Mouse (Mus musculus) layer of hippocampus, adult 11-12 months (tissue): ENCODE measurements around the gene 1700025B11Rik.
"Not testable (repeated sequence)": the region's sequence is repeated elsewhere in the genome, so short reads cannot be mapped to it uniquely, and the experiment has no call there.

ENCODE experiments used
- DNase-seq: peaks from one replicate; pipeline ENCODE4 v3.0.0; 2022; ENCODE audit warnings: low spot score

The 1700025B11Rik gene

GRCm38 (mm10) chr15:77561792-77562191 lies at the start of gene 1700025B11Rik:
Gene 1700025B11Rik (minus strand): TSS chr15:77561892.
- no peak for DNase-seq

DNA sequence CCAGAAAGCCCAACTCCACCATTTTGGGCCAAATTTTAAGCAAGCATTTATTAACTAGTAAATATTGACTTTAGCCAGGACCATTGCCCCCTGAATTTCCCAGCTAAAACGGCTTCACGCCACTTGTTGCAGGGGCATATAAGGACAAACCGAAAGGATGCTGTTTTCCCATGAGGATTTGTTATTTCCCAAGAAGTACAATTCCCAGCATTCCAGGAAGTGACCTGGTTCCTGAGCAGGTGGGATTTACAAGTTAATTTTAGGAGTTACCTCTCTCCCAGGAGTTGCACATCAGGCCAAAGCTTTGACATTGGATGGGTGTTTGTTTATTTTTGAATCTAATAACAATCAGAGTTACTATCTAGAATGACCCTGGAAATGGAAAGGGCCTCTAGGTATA lies 44.4 kb upstream of the 1700025B11Rik start:
- DNase-seq: no peak

GRCm38 (mm10) chr15:77598958-77599357 lies 37.3 kb upstream of the 1700025B11Rik start, which contains the start of gene Gm36245:
Gene Gm36245 (plus strand): TSS chr15:77599258.
- DNase-seq: no peak

DNA sequence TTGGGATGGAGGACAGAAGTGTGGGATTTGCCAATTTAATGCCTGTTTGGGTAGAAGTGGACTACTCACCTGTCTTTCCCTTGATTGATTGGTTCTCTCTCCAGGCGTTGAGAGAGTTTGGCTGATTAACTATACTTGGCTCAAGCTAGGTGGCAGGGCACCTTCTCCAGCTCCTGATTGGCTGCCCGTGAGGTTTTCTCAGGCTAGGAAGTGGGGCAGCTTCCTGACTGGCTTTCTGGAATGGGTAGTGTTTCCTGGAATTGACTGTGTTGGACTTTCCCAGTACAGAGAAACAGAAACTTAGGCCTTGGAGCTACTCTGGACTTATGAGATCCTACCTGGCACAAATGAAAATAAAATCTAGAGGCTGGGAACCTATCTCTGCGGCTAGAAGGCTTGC lies 36.7 kb upstream of the 1700025B11Rik start:
- DNase-seq: no peak

- no peak for DNase-seq
These were observed 34.3 kb upstream of the 1700025B11Rik start, which contains the start of gene Apol10b for GRCm38 (mm10) chr15:77595961-77596360. Gene Apol10b (minus strand): TSS chr15:77596125.

GRCm38 (mm10) chr15:77593557-77593956 lies 31.9 kb upstream of the 1700025B11Rik start:
- no peak for DNase-seq

GRCm38 (mm10) chr15:77590881-77591280 lies 29.2 kb upstream of the 1700025B11Rik start:
- DNase-seq: no peak

DNA sequence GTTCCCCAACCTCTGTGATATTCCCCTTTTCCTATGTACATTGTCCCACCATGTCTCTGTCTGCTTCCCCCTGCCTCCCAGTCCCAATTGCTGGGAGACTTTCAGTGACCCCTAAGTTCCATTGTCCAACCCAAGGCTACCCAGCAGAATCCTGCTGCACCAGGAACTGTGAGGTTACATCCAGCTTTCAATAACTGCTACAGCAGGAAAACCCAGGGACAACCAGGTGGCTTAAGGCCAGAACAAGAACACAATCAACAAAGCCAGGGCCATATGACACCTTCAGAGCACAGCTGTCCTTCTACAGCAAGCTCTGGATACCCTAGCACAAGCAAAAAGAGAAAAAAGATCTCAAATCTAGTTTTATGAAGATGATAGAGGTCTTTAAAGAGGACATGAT lies 27.3 kb upstream of the 1700025B11Rik start:
- no peak for DNase-seq

DNA sequence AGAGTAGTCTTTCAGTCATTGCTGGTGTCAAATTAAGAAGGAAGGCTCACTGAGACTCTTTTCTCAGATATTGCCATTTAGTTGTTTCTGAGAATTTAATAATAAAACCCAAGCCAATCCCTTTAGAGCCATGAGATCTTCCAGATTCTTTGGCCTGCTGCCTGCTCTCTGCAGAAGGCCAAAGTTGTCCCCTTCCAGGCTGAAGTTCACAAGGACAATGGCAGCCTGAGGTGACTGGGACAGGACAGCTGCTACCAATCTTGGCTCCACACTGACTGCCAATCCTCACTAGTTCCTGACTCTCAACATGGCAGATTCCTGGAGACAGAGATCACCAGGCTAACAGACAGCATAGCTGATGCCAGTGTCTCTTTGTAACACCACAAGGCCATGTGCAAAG lies 25.3 kb upstream of the 1700025B11Rik start:
- no peak for DNase-seq

DNA sequence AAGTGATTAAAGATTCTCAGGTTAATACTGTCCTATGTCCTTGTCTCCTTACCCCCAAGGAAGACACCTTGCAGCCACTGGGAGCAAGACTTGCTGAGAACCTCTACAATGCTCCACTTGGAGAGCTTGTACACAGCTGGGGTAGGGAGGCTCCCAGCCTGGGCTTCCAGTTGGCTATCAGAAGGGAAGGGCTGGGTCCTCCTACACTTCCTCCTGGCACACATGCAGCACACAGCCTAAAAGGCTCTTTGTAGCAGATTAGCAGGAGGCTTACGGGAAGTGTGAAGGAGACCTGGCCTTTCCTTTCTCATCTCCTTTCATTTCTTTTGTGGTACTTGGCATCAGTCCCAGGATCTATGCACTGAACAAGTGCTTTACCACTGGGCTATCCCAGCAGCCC lies 20.0 kb upstream of the 1700025B11Rik start:
- DNase-seq: peak; percentile 15

GRCm38 (mm10) chr15:77579311-77579710 lies 17.6 kb upstream of the 1700025B11Rik start:
- DNase-seq: no peak

- no peak for DNase-seq
These were observed 17.1 kb upstream of the 1700025B11Rik start for GRCm38 (mm10) chr15:77578801-77579200.

DNA sequence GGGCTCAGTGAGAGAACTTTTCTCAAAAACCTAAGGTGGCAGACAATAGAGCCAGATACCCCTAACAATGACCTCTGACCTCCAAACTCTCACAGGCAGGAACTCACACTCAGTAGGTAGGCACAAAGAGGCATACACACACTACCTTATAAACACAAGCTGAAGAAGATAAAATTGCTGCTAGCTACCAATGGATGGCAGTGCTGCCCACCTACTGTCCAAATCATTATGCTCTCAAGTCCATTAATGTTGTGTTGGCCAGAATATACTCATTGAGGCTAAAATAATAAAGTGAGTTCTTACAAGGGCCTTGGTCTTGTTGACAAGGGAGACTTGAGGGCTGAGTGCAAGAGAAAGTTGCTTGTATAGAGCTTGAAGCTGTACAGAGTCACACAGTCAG lies 1.5 kb upstream of the 1700025B11Rik start:
- DNase-seq: no peak

- not testable (repeated sequence) for DNase-seq
These were observed 22.5 kb downstream of the 1700025B11Rik start for GRCm38 (mm10) chr15:77539221-77539620.

- DNase-seq: no peak
These were observed 28.5 kb downstream of the 1700025B11Rik start, which contains the start of gene Apol7c for GRCm38 (mm10) chr15:77533216-77533615. Gene Apol7c (minus strand): TSS chr15:77533316.

GRCm38 (mm10) chr15:77523186-77523843 lies 38.4 kb downstream of the 1700025B11Rik start:
- DNase-seq: peak; percentile 18

- not testable (repeated sequence) for DNase-seq
These were observed 41.1 kb downstream of the 1700025B11Rik start for GRCm38 (mm10) chr15:77520596-77520995.
